Mouse (Mus musculus): ENCODE measurements around the gene Spo11.

DNA sequence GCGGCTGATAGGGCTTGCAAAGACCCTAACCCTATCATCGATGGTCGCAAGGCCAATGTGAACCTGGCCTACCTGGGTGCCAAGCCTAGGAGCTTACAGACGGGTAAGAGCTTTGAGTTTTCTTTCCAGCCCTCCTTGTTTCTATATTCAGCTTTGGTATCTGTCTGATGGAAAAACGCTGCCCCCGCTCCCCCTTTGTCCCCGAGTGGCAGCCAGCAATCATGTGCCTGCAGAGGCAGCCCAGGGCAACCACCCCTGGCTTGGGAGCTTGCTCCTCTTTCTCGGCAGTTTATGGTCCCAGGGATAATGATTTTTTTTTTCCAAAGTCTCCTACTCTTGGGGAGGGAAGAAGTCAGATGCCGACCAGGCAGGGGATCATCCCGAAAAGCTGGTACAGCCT is 45.3 kb downstream of the Spo11 start:
- TF ChIP-seq EP300 (optimal IDR thresholded peaks at IDR 0.05) (no peak), CTCF (IDR thresholded peaks at IDR 0.05; ENCODE audit: low read depth) (no peak)
